Mouse (Mus musculus) E14TG2a.4 (cell line): ENCODE data around the gene Pnkp.

Source experiments
- CTCF ChIP-seq: conservative IDR thresholded peaks from 2 replicates; pipeline ENCODE4 v1.5.1; 2014; ENCODE audit warnings: low read length
- NANOG ChIP-seq: IDR thresholded peaks from 2 replicates; pipeline ENCODE4 v1.6.1; 2014; ENCODE audit warnings: borderline replicate concordance, low read length, mixed read lengths
- POU5F1 ChIP-seq: IDR thresholded peaks from 2 replicates; pipeline ENCODE4 v1.6.1; 2014; ENCODE audit warnings: low read length, borderline replicate concordance

GRCm38 (mm10) chr7:44857905-44858304, 966 bp downstream of the Pnkp start:
- TF ChIP-seq CTCF (no peak), POU5F1 (no peak), NANOG (no peak)
